Mouse (Mus musculus) liver, embryonic 14.5 days (tissue): ENCODE results near the gene Stxbp6.

ENCODE experiments used
- CTCF ChIP-seq: IDR thresholded peaks from 2 replicates; pipeline ENCODE4 v1.5.1; 2016; ENCODE audit warnings: antibody characterized with exemption, low read depth, control low read depth
- EP300 ChIP-seq: IDR thresholded peaks from 2 replicates; pipeline ENCODE4 v1.6.1; 2016; ENCODE audit warnings: antibody characterized with exemption, low read depth

DNA sequence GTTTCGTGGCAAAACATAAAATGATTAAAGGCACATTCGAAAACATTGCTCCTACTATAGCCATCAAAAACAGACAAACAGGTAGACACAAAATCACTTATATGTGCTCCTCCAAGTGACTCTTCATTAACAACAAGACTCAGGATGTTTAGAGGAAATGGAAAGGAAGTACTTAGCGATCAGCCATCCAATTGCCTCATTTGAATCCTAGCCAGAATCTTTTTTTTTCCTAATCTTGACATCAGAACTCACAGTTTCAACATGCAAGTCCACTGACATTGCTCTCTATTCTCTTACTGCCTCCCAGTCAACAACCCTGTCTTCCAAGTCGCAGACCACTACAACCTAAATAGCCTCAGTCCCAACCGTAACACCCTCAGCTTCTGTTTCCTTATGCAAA lies 21.2 kb downstream of the Stxbp6 start:
- TF ChIP-seq CTCF = no peak
- TF ChIP-seq EP300 = no peak
